Mouse (Mus musculus) frontal cortex, postnatal 14 days (tissue): ENCODE results near the gene Dazap1.
A peak's percentile ranks its signal among the peaks of the same experiment; 100 is the strongest.
"Not testable (repeated sequence)": the region's sequence is repeated elsewhere in the genome, so short reads cannot be mapped to it uniquely, and the experiment has no call there.

Source experiments
- DNase-seq, 2 experiments: peaks; one replicate each; pipeline ENCODE4 v3.0.0; 2022; ENCODE audit warnings: low spot score in 2 of 2

Gene Dazap1

GRCm38 (mm10) chr10:80260642-80261584, at the start of gene Dazap1, which contains the start of gene Gamt:
Gene Dazap1 (plus strand): TSS chr10:80261486.
Gene Gamt (minus strand): TSS chr10:80261012.
- DNase-seq: peak; percentile 86 to 90

GRCm38 (mm10) chr10:80211547-80212103, 49.7 kb upstream of the Dazap1 start:
- DNase-seq: not testable (repeated sequence)

- DNase-seq: no peak
These were observed 46.1 kb upstream of the Dazap1 start for GRCm38 (mm10) chr10:80215048-80215772.

- no peak for DNase-seq
These were observed 40.6 kb upstream of the Dazap1 start for GRCm38 (mm10) chr10:80220676-80221075.

DNA sequence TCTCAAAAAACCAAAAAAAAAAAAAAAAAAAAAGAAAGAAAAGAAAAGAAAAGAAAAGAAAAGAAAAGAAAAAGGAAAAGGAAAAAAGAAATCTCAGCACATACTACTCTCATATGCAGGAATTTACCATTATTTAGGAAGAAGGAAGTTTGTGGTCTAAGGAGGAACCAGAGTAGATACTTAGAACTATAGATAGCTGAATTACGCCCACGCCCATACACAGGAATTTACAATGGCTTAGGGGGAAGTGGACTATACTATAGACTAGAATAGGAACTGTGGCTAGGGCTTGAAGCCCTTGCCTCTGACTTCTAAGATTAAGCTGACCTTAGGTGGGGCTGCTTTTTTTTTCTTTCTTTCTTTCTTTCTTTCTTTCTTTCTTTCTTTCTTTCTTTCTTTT, 38.1 kb upstream of the Dazap1 start:
- not testable (repeated sequence) for DNase-seq

GRCm38 (mm10) chr10:80226071-80226415, 35.2 kb upstream of the Dazap1 start:
- no peak for DNase-seq

GRCm38 (mm10) chr10:80226416-80227165, 34.7 kb upstream of the Dazap1 start, which contains the start of gene Mum1:
Gene Mum1 (plus strand): TSS chr10:80226434.
- peak; percentile 97 to 98 for DNase-seq

- no peak for DNase-seq
These were observed 34.1 kb upstream of the Dazap1 start for GRCm38 (mm10) chr10:80227166-80227539.

DNA sequence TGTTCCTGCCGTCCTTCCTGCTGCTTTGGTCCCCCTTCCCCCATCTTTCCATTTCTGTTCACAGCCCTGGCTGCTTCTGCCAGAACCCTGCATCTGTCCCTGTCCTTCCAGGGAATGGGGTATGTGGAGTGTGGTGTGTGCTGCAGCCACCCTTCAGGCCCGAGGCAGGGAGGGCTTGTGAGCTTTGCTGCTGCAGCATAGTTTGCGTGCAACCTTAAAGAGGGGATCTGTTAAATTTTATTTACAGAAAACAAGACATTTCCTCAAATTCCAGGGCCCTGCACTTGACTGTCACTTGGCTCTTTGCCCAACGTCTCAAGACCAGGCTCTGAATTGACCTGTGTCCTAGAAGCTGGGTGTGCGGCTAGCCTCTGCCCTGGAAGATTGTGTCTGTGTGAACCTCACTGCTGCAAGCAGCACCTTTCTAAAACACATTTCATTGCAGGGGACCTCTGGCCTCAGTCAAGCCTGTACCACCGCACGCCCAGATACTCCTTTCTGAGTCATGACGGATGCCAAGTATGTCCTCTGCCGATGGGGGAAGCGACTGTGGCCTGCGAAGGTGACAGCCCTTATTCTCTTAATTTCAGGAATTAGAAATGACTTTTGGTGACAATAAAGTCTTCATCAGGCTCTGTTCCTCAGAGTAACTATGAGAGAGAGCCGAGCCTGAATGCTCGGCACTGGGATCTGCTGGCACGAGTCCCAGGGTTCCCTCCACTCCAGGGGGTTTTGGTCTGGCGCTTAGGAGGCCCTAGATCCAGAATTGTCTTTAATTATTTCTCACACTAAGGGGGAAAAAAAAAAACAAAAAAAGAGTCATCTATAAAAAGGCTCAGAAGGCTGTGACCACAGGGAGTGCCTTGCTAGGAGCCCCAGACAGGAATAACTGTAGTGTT, 33.2 kb upstream of the Dazap1 start:
- DNase-seq: no peak

GRCm38 (mm10) chr10:80236145-80236825, 25.0 kb upstream of the Dazap1 start:
- no peak for DNase-seq

GRCm38 (mm10) chr10:80237020-80237419, 24.3 kb upstream of the Dazap1 start:
- no peak for DNase-seq

DNA sequence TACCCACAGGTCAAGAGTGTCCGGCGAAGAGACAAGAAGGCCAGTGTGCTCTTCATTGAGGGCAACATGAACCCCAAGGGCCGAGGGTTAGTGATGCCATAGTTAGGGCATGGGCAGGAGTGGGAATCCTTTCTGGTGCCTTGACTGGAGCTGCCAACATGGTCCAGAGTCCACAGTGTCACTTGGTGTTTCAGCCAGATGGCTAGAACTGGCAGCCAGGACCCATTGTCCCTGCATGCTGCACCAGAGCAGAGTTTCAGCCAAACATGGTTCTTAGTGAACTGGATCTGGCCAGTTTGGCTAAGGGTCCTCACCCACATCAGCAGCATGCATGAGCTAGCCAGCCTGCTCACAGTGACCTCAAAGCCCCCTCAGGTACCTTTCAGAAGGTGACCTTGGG, 23.0 kb upstream of the Dazap1 start:
- no peak for DNase-seq

DNA sequence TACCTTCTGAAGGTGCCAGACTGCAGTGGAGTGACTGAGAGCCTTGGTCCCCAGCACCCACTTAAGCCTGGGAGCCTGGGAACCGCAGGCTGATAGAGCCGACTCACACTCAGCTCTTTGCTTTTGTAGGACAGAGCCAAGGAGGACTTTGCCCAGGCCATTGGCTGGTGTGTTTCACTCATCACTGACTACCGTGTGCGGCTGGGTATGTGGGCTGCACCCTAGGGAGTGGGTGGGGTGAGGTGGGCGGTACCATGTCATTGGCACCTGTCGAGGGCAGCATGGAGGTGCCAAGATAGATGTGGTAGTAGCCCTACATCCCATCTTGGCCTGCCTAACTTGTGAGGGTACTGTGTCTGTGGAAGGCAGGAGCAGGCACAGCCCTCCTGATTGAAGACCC, 21.5 kb upstream of the Dazap1 start:
- no peak for DNase-seq

- no peak for DNase-seq
These were observed 19.2 kb upstream of the Dazap1 start for GRCm38 (mm10) chr10:80242088-80242487.

DNA sequence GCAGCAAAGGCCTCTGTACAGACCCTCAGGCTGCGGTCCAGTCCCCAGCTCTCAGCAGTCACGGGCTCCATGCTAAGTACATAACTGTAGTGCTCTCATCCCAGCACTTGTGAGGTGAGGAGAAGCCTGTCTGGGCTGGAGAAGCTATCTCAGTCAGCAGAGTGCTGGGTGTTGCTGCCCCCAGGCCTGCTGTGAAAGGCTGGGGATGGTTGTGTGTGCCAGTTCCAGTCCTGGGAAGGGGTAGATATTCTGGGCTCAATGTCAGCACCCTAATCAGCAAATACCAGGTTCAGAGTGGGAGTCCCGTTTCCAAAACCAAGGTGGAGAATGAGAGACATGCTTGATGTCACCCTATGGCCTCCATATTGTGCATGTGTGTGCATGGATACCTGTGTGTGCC, 18.7 kb upstream of the Dazap1 start:
- no peak for DNase-seq

- no peak for DNase-seq
These were observed 16.4 kb upstream of the Dazap1 start for GRCm38 (mm10) chr10:80244791-80245399.

DNA sequence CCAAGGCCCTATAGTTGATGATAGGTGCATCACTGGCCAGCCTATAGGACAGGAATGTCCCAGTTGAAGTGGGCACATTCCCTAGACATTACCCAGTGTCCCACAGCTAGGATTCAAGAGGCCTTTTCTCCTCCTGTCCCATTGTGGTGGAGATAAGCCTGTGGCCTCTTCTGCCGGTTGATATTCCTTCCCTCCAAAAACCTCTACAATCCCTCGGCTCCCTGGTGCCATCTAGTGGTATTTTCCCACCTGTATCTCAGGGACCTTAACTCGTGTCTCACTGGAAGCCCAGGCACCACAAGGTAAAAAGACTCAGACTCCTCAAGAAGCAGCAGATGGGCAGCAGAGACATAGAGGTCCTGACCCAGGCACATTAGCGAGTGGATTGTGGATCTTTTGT, 15.7 kb upstream of the Dazap1 start:
- peak; percentile 71 to 76 for DNase-seq

DNA sequence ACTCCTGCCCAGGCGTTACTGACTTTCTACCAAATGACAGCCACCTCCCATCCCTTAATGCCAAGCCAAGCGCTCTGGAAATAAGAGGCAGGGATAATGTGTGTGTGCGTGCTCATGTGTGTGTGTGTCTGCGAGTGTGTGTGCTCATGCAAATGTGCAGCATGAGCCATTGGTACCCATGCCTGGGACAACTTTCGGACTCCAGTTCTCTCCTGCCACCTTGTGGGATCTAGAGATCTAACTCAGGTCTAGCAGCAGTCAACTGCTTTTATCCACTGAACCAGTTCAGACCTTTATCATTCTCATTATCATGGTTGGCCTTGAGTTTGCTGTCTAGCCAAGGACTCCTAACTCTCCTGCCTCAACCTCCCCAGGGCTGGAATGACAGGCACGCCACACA, 13.4 kb upstream of the Dazap1 start:
- DNase-seq: no peak

GRCm38 (mm10) chr10:80248437-80248836, 12.8 kb upstream of the Dazap1 start:
- not testable (repeated sequence) for DNase-seq
